29 mouse cellular contexts compared by ENCODE assay signal in the genomic region with DNA sequence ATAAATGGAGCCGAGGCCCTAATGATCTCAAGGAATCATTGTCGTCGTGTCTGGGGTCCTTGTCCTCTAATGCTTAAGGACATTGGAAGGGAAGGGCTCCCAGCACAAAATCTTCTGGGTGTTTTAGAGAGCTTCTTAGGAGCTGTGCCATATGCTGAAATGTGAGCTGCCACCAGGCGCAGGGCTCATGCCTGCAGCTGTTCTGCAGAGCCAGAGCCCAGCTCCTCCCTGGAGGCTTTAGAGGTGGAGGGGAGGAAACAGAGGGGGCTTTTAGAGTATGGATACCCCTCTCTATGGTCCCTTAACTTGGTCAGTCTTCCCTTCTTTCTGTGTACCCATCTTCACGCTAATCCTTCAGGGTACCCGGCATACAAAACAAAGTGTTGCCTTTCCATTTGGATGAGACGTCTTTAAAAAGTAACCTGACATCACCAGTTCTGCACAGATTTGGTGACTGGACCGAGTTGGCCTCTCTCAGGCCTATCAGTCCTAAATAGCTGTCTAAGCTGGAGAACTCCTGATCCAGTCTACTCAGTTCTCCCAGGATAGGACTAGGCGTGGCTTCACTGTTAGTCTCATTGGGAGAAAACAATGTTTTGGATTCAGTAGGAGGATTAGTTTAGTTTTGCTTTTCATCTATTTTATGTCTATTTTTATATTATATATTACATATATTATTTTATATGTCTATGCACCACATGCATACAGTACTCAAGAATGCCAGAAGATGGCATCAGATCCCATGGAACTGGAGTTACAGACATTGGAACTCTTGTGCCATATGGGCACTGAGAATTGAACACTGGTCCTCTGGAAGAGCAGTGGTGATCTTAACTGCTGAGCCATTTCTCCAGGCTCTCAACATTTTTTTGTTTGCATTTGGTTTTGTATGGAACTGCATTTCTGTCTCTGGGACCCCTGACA. TPM values are rescaled to one million over a fixed set of nuclear protein-coding genes. Genes with fewer than 3 reads are reported as not detected.
A peak's percentile ranks its signal among the peaks of the same experiment; 100 is the strongest.
DNase-seq lines count a peak whose midpoint lies in the region; ATAC-seq and TF ChIP-seq lines count a peak whose summit lies in the region.
"Had no signal": no experiment of that assay in that cellular context is flagged by ENCODE, and none has a peak within 500 bp of the region (broad histone marks: within the 10 kb centered on the region; RNA-seq: fewer than 3 reads in every experiment).

No protein-coding gene starts in this region.

- peaks cover 1% of the 10 kb centered on the region; the same call in 1 of the 2 replicates for H3K79me2 ChIP-seq in heart, adult 2 months (replicated peaks; ENCODE audit: control insufficient read depth, insufficient read depth, low read length)

- no peak for TF ChIP-seq EP300 in heart, adult 2 months (IDR thresholded peaks at IDR 0.05; ENCODE audit: insufficient read depth, low read depth, low read length)
- no peak for TF ChIP-seq EP300 in stomach, postnatal 0 days (optimal IDR thresholded peaks at IDR 0.05)

- no peak for ATAC-seq in heart, embryonic 11.5 days (replicated peaks; ENCODE audit: insufficient number of reproducible peaks, low FRiP score, low TSS enrichment)
- ATAC-seq in midbrain, postnatal 0 days (ENCODE audit: low FRiP score), result no peak
- no peak for ATAC-seq in midbrain, embryonic 16.5 days
- ATAC-seq in stomach, postnatal 0 days (ENCODE audit: low FRiP score, low TSS enrichment), result no peak
- ATAC-seq: forebrain, embryonic 13.5 days had no signal

- no peak for TF ChIP-seq POLR2A in heart, adult 2 months (IDR thresholded peaks at IDR 0.05; ENCODE audit: insufficient read depth, low read depth, low read length)

- H3K36me3 ChIP-seq in heart, adult 2 months (ENCODE audit: control insufficient read depth, insufficient read depth, low read length), result peaks cover 4% of the 10 kb centered on the region
- peaks cover 12% of the 10 kb centered on the region; the same call in 1 of the 2 replicates for H3K36me3 ChIP-seq in heart, embryonic 11.5 days (ENCODE audit: control insufficient read depth, insufficient read depth, low read length)
- no peaks in the 10 kb centered on the region for H3K36me3 ChIP-seq in midbrain, postnatal 0 days (ENCODE audit: insufficient read depth, low read length)
- H3K36me3 ChIP-seq in midbrain, embryonic 16.5 days (ENCODE audit: control insufficient read depth, insufficient read depth, low read length), result no peaks in the 10 kb centered on the region
- 0 out of 2 replicates have a peak, but pooled peaks cover 12% of the 10 kb centered on the region for H3K36me3 ChIP-seq in stomach, postnatal 0 days (ENCODE audit: control insufficient read depth, insufficient read depth, low read length)
- H3K36me3 ChIP-seq: hindbrain, embryonic 15.5 days had no signal

- TF ChIP-seq CTCF in heart, adult 2 months (IDR thresholded peaks at IDR 0.05), result peak; percentile 24; the same call in 1 of the 2 replicates
- TF ChIP-seq CTCF in midbrain, postnatal 0 days (IDR thresholded peaks at IDR 0.05), result 0 out of 2 replicates have a peak, but pooled peaks have one; percentile 6
- TF ChIP-seq CTCF in gastrocnemius, adult 2 months (IDR thresholded peaks at IDR 0.05), result peak; percentile 55
- TF ChIP-seq CTCF in stomach, postnatal 0 days (IDR thresholded peaks at IDR 0.05; ENCODE audit: low read depth), result peak; percentile 44

- no peaks in the 10 kb centered on the region for H3K27me3 ChIP-seq in heart, adult 2 months (ENCODE audit: control insufficient read depth, insufficient read depth, low read length)
- H3K27me3 ChIP-seq in heart, embryonic 11.5 days (ENCODE audit: control insufficient read depth, insufficient read depth, low read length), result no peaks in the 10 kb centered on the region
- H3K27me3 ChIP-seq in midbrain, postnatal 0 days (ENCODE audit: insufficient read depth, low read length), result no peaks in the 10 kb centered on the region
- no peaks in the 10 kb centered on the region for H3K27me3 ChIP-seq in midbrain, embryonic 16.5 days (ENCODE audit: control insufficient read depth, insufficient read depth, low read depth, low read length)
- no peaks in the 10 kb centered on the region for H3K27me3 ChIP-seq in stomach, postnatal 0 days (ENCODE audit: control insufficient read depth, insufficient read depth, low read length)
- H3K27me3 ChIP-seq: forebrain, embryonic 13.5 days; hindbrain, embryonic 15.5 days; lung, embryonic 15.5 days; neural tube, embryonic 13.5 days had no signal

- DNase-seq in heart, adult 2 months, result no peak
- DNase-seq in midbrain, postnatal 0 days (ENCODE audit: low spot score), result no peak
- DNase-seq in gastrocnemius, adult 2 months, result peak; percentile 75
- DNase-seq in stomach, postnatal 0 days (ENCODE audit: low spot score), result no peak
- no peak for DNase-seq in lung, postnatal 14 days
- DNase-seq in kidney, postnatal 10 days, result no peak
- DNase-seq: cerebellum, adult 2 months; cerebellum, postnatal 36 days; heart, postnatal 36 days; kidney, adult 11 months; kidney, postnatal 14 days; left cerebral cortex, postnatal 4 days had no signal

- H3K27ac ChIP-seq in heart, adult 2 months, result no peak overlapping the region
- no peak overlapping the region for H3K27ac ChIP-seq in heart, embryonic 11.5 days (ENCODE audit: low read depth, low read length)
- no peak overlapping the region for H3K27ac ChIP-seq in midbrain, postnatal 0 days (ENCODE audit: low read depth, low read length)
- H3K27ac ChIP-seq in midbrain, embryonic 16.5 days (ENCODE audit: low read length), result no peak overlapping the region
- H3K27ac ChIP-seq in gastrocnemius, adult 2 months, result peak overlapping the region; percentile 89
- no peak overlapping the region for H3K27ac ChIP-seq in stomach, postnatal 0 days (replicated peaks)
- H3K27ac ChIP-seq: forebrain, embryonic 13.5 days; hindbrain, embryonic 15.5 days; lung, embryonic 15.5 days; neural tube, embryonic 13.5 days had no signal

- H3K4me3 ChIP-seq in heart, adult 2 months, result no peak overlapping the region
- no peak overlapping the region for H3K4me3 ChIP-seq in heart, embryonic 11.5 days (ENCODE audit: low read depth, low read length)
- no peak overlapping the region for H3K4me3 ChIP-seq in midbrain, postnatal 0 days (ENCODE audit: low read depth, low read length)
- H3K4me3 ChIP-seq in midbrain, embryonic 16.5 days (ENCODE audit: low read depth, low read length), result no peak overlapping the region
- H3K4me3 ChIP-seq in gastrocnemius, adult 2 months, result peak overlapping the region; percentile 27
- no peak overlapping the region for H3K4me3 ChIP-seq in stomach, postnatal 0 days (ENCODE audit: low read depth, low read length)
- H3K4me3 ChIP-seq: forebrain, embryonic 13.5 days; hindbrain, embryonic 15.5 days; lung, embryonic 15.5 days; neural tube, embryonic 13.5 days had no signal

- no peak overlapping the region for H3K4me2 ChIP-seq in heart, embryonic 11.5 days
- no peak overlapping the region for H3K4me2 ChIP-seq in midbrain, postnatal 0 days (ENCODE audit: low read depth, low read length, poor library complexity, severe bottlenecking)
- H3K4me2 ChIP-seq in midbrain, embryonic 16.5 days (ENCODE audit: low read length), result no peak overlapping the region
- no peak overlapping the region for H3K4me2 ChIP-seq in stomach, postnatal 0 days (replicated peaks; ENCODE audit: low read depth)
- H3K4me2 ChIP-seq: forebrain, embryonic 13.5 days; hindbrain, embryonic 15.5 days; liver, embryonic 11.5 days; lung, embryonic 15.5 days; midbrain, embryonic 11.5 days; neural tube, embryonic 13.5 days had no signal

- H3K4me1 ChIP-seq in heart, adult 2 months (ENCODE audit: control insufficient read depth, insufficient read depth, low read length), result peaks cover 3% of the 10 kb centered on the region
- H3K4me1 ChIP-seq in heart, embryonic 11.5 days (ENCODE audit: control insufficient read depth, insufficient read depth, low read length), result peaks cover 11% of the 10 kb centered on the region
- H3K4me1 ChIP-seq in midbrain, postnatal 0 days (ENCODE audit: insufficient read depth, low read length), result 0 out of 2 replicates have a peak, but pooled peaks cover 4% of the 10 kb centered on the region
- peaks cover 17% of the 10 kb centered on the region for H3K4me1 ChIP-seq in midbrain, embryonic 16.5 days (ENCODE audit: control insufficient read depth, insufficient read depth, low read length)
- peaks cover 5% of the 10 kb centered on the region for H3K4me1 ChIP-seq in stomach, postnatal 0 days (replicated peaks; ENCODE audit: control insufficient read depth, insufficient read depth)

- H3K9ac ChIP-seq in heart, adult 2 months (ENCODE audit: low read depth, low read length), result no peak overlapping the region
- no peak overlapping the region for H3K9ac ChIP-seq in heart, embryonic 11.5 days (ENCODE audit: low read depth, low read length)
- H3K9ac ChIP-seq in midbrain, postnatal 0 days (replicated peaks; ENCODE audit: low read length, poor library complexity, severe bottlenecking), result no peak overlapping the region
- H3K9ac ChIP-seq in midbrain, embryonic 16.5 days (ENCODE audit: low read depth, low read length), result no peak overlapping the region
- H3K9ac ChIP-seq in stomach, postnatal 0 days (ENCODE audit: low read length), result no peak overlapping the region
- H3K9ac ChIP-seq: forebrain, embryonic 13.5 days; hindbrain, embryonic 15.5 days; lung, embryonic 15.5 days; neural tube, embryonic 13.5 days had no signal

- H3K9me3 ChIP-seq in heart, embryonic 11.5 days (replicated peaks; ENCODE audit: control insufficient read depth, low read length), result no peaks in the 10 kb centered on the region
- H3K9me3 ChIP-seq in midbrain, postnatal 0 days (ENCODE audit: low read length), result no peaks in the 10 kb centered on the region
- H3K9me3 ChIP-seq in midbrain, embryonic 16.5 days (replicated peaks; ENCODE audit: control insufficient read depth, low read length, poor library complexity, severe bottlenecking), result no peaks in the 10 kb centered on the region
- no peaks in the 10 kb centered on the region for H3K9me3 ChIP-seq in stomach, postnatal 0 days (ENCODE audit: control insufficient read depth, low read length)
- H3K9me3 ChIP-seq: forebrain, embryonic 13.5 days; hindbrain, embryonic 15.5 days; lung, embryonic 15.5 days; neural tube, embryonic 13.5 days had no signal

- intact Hi-C loops in heart, adult 2 months (cut with DNase I), result no loop called here
- intact Hi-C loops in gastrocnemius, adult 2 months (cut with DNase I), result loop anchor here (1.0 to 5.0 kb wide), 2 partner anchors 43 to 80 kb away; a partner anchor contains a TSS

- 94% methylated on average over 9 of the region's 9 CpGs for WGBS in heart, adult 2 months
- WGBS in heart, embryonic 11.5 days (ENCODE audit: insufficient replicate concordance), result 89% methylated on average over 9 of the region's 9 CpGs
- 96% methylated on average over 9 of the region's 9 CpGs for WGBS in midbrain, postnatal 0 days
- WGBS in midbrain, embryonic 16.5 days, result 91% methylated on average over 9 of the region's 9 CpGs
- 87% methylated on average over 9 of the region's 9 CpGs for whole genome bisulfite sequencing in stomach, postnatal 0 days

RNA-seq across cellular contexts. Expression of a gene that starts 3.2 kb away (rescaled TPM):
- 100 to 1,000 TPM; 140 TPM for total RNA-seq in heart, adult 2 months (2021)
- polyA plus RNA-seq in heart, adult 2 months (2012; rRNA removed), result 148 and 177 TPM in 2 replicates
- polyA plus RNA-seq in heart, embryonic 11.5 days (2014; fragmentation: Nextera tagmentation; extraction: Ambion mirVana), result 129 and 130 TPM in 2 replicates
- 98.7 and 110 TPM in 2 replicates for total RNA-seq in midbrain, postnatal 0 days (2014; rRNA removed)
- 74.1 and 80.5 TPM in 2 replicates for polyA plus RNA-seq in midbrain, postnatal 0 days (2015; fragmentation: Nextera tagmentation; extraction: Ambion mirVana)
- 77.1 and 82.6 TPM in 2 replicates for polyA plus RNA-seq in midbrain, embryonic 16.5 days (2015; fragmentation: Nextera tagmentation; extraction: Ambion mirVana)
- 100 to 1,000 TPM; 163 to 196 TPM for total RNA-seq in gastrocnemius, adult 2 months (2021)
- 84.4 and 90.2 TPM in 2 replicates for polyA plus RNA-seq in stomach, postnatal 0 days (2015; fragmentation: Nextera tagmentation; extraction: Ambion mirVana)

RNA-seq across cellular contexts. Expression of a gene that starts 6.6 kb away (rescaled TPM):
- 10 to 100 TPM; 21.0 to 24.1 TPM for total RNA-seq in heart, adult 2 months (2021)
- 41.8 and 42.8 TPM in 2 replicates for polyA plus RNA-seq in heart, adult 2 months (2012; rRNA removed)
- 35.2 and 36.9 TPM in 2 replicates for polyA plus RNA-seq in heart, embryonic 11.5 days (2014; fragmentation: Nextera tagmentation; extraction: Ambion mirVana)
- total RNA-seq in midbrain, postnatal 0 days (2014; rRNA removed), result 5.3 and 7.4 TPM in 2 replicates
- 7.9 and 8.3 TPM in 2 replicates for polyA plus RNA-seq in midbrain, postnatal 0 days (2015; fragmentation: Nextera tagmentation; extraction: Ambion mirVana)
- polyA plus RNA-seq in midbrain, embryonic 16.5 days (2015; fragmentation: Nextera tagmentation; extraction: Ambion mirVana), result 11.4 and 12.2 TPM in 2 replicates
- 10 to 100 TPM; 82.3 to 84.1 TPM for total RNA-seq in gastrocnemius, adult 2 months (2021)
- 14.2 and 14.3 TPM in 2 replicates for polyA plus RNA-seq in stomach, postnatal 0 days (2015; fragmentation: Nextera tagmentation; extraction: Ambion mirVana)

RNA-seq across cellular contexts. Expression of a gene that starts 26.2 kb away (rescaled TPM):
- not detected for total RNA-seq in heart, adult 2 months (2021)
- not detected in 2 replicates for polyA plus RNA-seq in heart, adult 2 months (2012; rRNA removed)
- polyA plus RNA-seq in heart, embryonic 11.5 days (2014; fragmentation: Nextera tagmentation; extraction: Ambion mirVana), result not detected in 2 replicates
- total RNA-seq in midbrain, postnatal 0 days (2014; rRNA removed), result not detected in 2 replicates
- not detected in 2 replicates for polyA plus RNA-seq in midbrain, postnatal 0 days (2015; fragmentation: Nextera tagmentation; extraction: Ambion mirVana)
- polyA plus RNA-seq in midbrain, embryonic 16.5 days (2015; fragmentation: Nextera tagmentation; extraction: Ambion mirVana), result not detected in 2 replicates
- total RNA-seq in gastrocnemius, adult 2 months (2021), result not detected
- not detected in 2 replicates for polyA plus RNA-seq in stomach, postnatal 0 days (2015; fragmentation: Nextera tagmentation; extraction: Ambion mirVana)
- total RNA-seq: granulocyte monocyte progenitor cell, adult 5-6 weeks; heart, postnatal 36 days; layer of hippocampus, adult 8-10 months; left cerebral cortex, adult 18-20 months; left cerebral cortex, postnatal 4 days had no signal
- polyA plus RNA-seq: C2C12; cerebellum, adult 2 months; forebrain, embryonic 13.5 days; frontal cortex, adult 2 months; heart, embryonic 14.5 days; hindbrain, embryonic 15.5 days; liver, embryonic 11.5 days; lung, embryonic 15.5 days; midbrain, embryonic 11.5 days; neural tube, embryonic 13.5 days; spleen, adult 2 months; stomach, embryonic 14.5 days; thymus, postnatal 0 days had no signal

RNA-seq across cellular contexts. Expression of a gene that starts 43.4 kb away (rescaled TPM):
- total RNA-seq in heart, adult 2 months (2021), result 10 to 100 TPM; 20.2 to 21.8 TPM
- 9.3 and 15.7 TPM in 2 replicates for polyA plus RNA-seq in heart, adult 2 months (2012; rRNA removed)
- 15.5 and 22.2 TPM in 2 replicates for polyA plus RNA-seq in heart, embryonic 11.5 days (2014; fragmentation: Nextera tagmentation; extraction: Ambion mirVana)
- 26.4 and 42.7 TPM in 2 replicates for total RNA-seq in midbrain, postnatal 0 days (2014; rRNA removed)
- 33.9 and 35.3 TPM in 2 replicates for polyA plus RNA-seq in midbrain, postnatal 0 days (2015; fragmentation: Nextera tagmentation; extraction: Ambion mirVana)
- polyA plus RNA-seq in midbrain, embryonic 16.5 days (2015; fragmentation: Nextera tagmentation; extraction: Ambion mirVana), result 37.6 and 37.9 TPM in 2 replicates
- total RNA-seq in gastrocnemius, adult 2 months (2021), result 10 to 100 TPM; 17.9 to 20.6 TPM
- 10.0 and 10.6 TPM in 2 replicates for polyA plus RNA-seq in stomach, postnatal 0 days (2015; fragmentation: Nextera tagmentation; extraction: Ambion mirVana)

RNA-seq across cellular contexts. Expression of a gene that starts 50.2 kb away (rescaled TPM):
- total RNA-seq in heart, adult 2 months (2021), result 10 to 100 TPM; 17.8 to 18.7 TPM
- polyA plus RNA-seq in heart, adult 2 months (2012; rRNA removed), result 22.9 and 45.8 TPM in 2 replicates
- polyA plus RNA-seq in heart, embryonic 11.5 days (2014; fragmentation: Nextera tagmentation; extraction: Ambion mirVana), result 75.1 and 78.8 TPM in 2 replicates
- total RNA-seq in midbrain, postnatal 0 days (2014; rRNA removed), result 245 and 286 TPM in 2 replicates
- polyA plus RNA-seq in midbrain, postnatal 0 days (2015; fragmentation: Nextera tagmentation; extraction: Ambion mirVana), result 120 and 125 TPM in 2 replicates
- polyA plus RNA-seq in midbrain, embryonic 16.5 days (2015; fragmentation: Nextera tagmentation; extraction: Ambion mirVana), result 155 and 159 TPM in 2 replicates
- total RNA-seq in gastrocnemius, adult 2 months (2021), result 10 to 100 TPM; 12.3 to 12.4 TPM
- 64.9 and 65.6 TPM in 2 replicates for polyA plus RNA-seq in stomach, postnatal 0 days (2015; fragmentation: Nextera tagmentation; extraction: Ambion mirVana)
